Mouse (Mus musculus): ENCODE results near the gene Acot1. TPM values are rescaled to one million over a fixed set of nuclear protein-coding genes. Genes with fewer than 3 reads are reported as not detected.
"Not testable (repeated sequence)": the region's sequence is repeated elsewhere in the genome, so short reads cannot be mapped to it uniquely, and the experiment has no call there.

Gene Acot1
- polyA plus RNA-seq, 1 experiment from 2014 or later = 93.9 TPM

DNA sequence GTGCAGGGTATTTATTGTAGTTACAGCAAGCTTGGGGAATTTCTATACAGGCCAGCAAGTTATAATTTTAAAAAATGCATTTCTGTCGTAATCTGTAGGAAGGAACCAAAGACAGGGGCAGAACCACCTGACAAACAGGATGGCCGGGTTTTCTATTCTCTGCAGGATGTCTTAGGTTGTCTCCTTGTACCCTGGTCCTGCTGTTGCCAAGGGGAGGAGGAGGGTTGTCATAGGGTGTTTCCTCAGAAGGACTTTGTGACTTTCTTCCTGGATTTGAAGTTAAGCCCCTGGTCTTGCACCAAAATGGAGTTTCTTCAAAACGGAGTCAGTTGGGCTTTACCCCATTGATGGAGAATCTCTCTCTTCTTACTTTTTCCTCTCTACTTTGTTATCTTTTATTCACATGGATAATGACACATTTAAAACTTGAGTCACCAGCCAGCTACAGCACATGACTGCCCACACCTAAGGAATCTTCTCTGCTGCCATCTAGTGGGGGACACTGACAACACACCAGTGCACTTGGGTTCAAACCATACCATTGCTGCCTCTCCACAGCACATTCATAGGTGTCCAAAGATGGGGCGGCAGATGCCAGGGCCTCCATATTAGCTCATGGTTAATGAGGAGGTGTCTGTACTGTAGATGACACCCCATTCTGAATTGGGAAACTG, 21.5 kb downstream of the Acot1 start:
- Histone ChIP-seq H3K4me1 (ENCODE audit: control insufficient read depth, insufficient read depth, low read length) (no peaks in the 10 kb centered on the region), H3K27ac (ENCODE audit: low read depth, low read length) (no peak overlapping the region), H3K9me3 (ENCODE audit: control insufficient read depth, low read length) (no peaks in the 10 kb centered on the region), H3K4me2 (ENCODE audit: low read depth, low read length) (no peak overlapping the region), H3K36me3 (ENCODE audit: control insufficient read depth, insufficient read depth, low read length) (no peaks in the 10 kb centered on the region), H3K9ac (replicated peaks; ENCODE audit: low read depth, low read length) (no peak overlapping the region), H3K27me3 (ENCODE audit: control insufficient read depth, insufficient read depth, low read length) (no peaks in the 10 kb centered on the region), H3K4me3 (ENCODE audit: low read depth, low read length) (no peak overlapping the region)
- ATAC-seq (ENCODE audit: low read depth) = peak; percentile 68; the same call in 1 of the 2 replicates
- WGBS = 77% methylated on average over 4 of the region's 4 CpGs

GRCm38 (mm10) chr12:84032854-84033253, 23.6 kb downstream of the Acot1 start:
- H3K36me3 ChIP-seq (ENCODE audit: control insufficient read depth, insufficient read depth, low read length) = no peaks in the 10 kb centered on the region
- no peaks in the 10 kb centered on the region for H3K9me3 ChIP-seq (ENCODE audit: control insufficient read depth, low read length)
- 86% methylated on average over 4 of the region's 4 CpGs for WGBS
- H3K4me3 ChIP-seq (ENCODE audit: low read depth, low read length) = no peak overlapping the region
- no peak overlapping the region for H3K9ac ChIP-seq (replicated peaks; ENCODE audit: low read depth, low read length)
- H3K27me3 ChIP-seq (ENCODE audit: control insufficient read depth, insufficient read depth, low read length) = no peaks in the 10 kb centered on the region
- H3K4me1 ChIP-seq (ENCODE audit: control insufficient read depth, insufficient read depth, low read length) = no peaks in the 10 kb centered on the region
- no peak for ATAC-seq (ENCODE audit: low read depth)
- no peak overlapping the region for H3K4me2 ChIP-seq (ENCODE audit: low read depth, low read length)
- no peak overlapping the region for H3K27ac ChIP-seq (ENCODE audit: low read depth, low read length)

- ATAC-seq (ENCODE audit: low read depth); H3K4me3 ChIP-seq (ENCODE audit: low read depth, low read length); H3K4me1 ChIP-seq (ENCODE audit: control insufficient read depth, insufficient read depth, low read length); H3K4me2 ChIP-seq (ENCODE audit: low read depth, low read length); H3K27ac ChIP-seq (ENCODE audit: low read depth, low read length); H3K9ac ChIP-seq (replicated peaks; ENCODE audit: low read depth, low read length); H3K27me3 ChIP-seq (ENCODE audit: control insufficient read depth, insufficient read depth, low read length); H3K9me3 ChIP-seq (ENCODE audit: control insufficient read depth, low read length); H3K36me3 ChIP-seq (ENCODE audit: control insufficient read depth, insufficient read depth, low read length): not testable (repeated sequence)
- WGBS = 85% methylated on average over 2 of the region's 2 CpGs
These were observed 24.0 kb downstream of the Acot1 start for GRCm38 (mm10) chr12:84033302-84033701.

DNA sequence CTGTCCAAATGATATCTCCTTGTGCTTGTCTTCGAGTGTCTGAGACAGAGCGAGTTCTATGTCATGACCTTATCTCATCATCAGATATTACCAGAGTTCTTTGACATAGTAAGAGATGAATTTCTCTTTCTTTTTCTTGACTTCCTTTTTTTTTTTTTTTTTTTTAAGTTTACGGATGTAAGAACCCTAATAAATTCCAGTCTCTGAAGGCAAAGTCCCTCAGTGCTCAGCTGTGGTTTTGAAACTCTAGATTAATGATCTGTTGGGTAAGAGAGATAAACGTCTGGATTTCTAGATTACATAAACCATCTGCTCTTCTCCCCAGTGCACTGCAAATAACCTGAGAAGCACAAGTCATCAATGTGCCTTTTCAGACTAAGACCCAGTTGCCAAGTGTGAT, 24.8 kb downstream of the Acot1 start:
- Histone ChIP-seq H3K27ac (ENCODE audit: low read depth, low read length) (no peak overlapping the region), H3K4me3 (ENCODE audit: low read depth, low read length) (no peak overlapping the region), H3K9me3 (ENCODE audit: control insufficient read depth, low read length) (no peaks in the 10 kb centered on the region), H3K9ac (replicated peaks; ENCODE audit: low read depth, low read length) (no peak overlapping the region), H3K4me2 (ENCODE audit: low read depth, low read length) (no peak overlapping the region), H3K4me1 (ENCODE audit: control insufficient read depth, insufficient read depth, low read length) (no peaks in the 10 kb centered on the region), H3K36me3 (ENCODE audit: control insufficient read depth, insufficient read depth, low read length) (no peaks in the 10 kb centered on the region), H3K27me3 (ENCODE audit: control insufficient read depth, insufficient read depth, low read length) (no peaks in the 10 kb centered on the region)
- no peak for ATAC-seq (ENCODE audit: low read depth)
- WGBS = 57% methylated on average over 4 of the region's 4 CpGs

- H3K4me1 ChIP-seq (ENCODE audit: control insufficient read depth, insufficient read depth, low read length); H3K27me3 ChIP-seq (ENCODE audit: control insufficient read depth, insufficient read depth, low read length); H3K9me3 ChIP-seq (ENCODE audit: control insufficient read depth, low read length); H3K36me3 ChIP-seq (ENCODE audit: control insufficient read depth, insufficient read depth, low read length); H3K27ac ChIP-seq (ENCODE audit: low read depth, low read length): not testable (repeated sequence)
- WGBS = 10% methylated on average over 27 of the region's 32 CpGs
- ATAC-seq (ENCODE audit: low read depth) = peak; percentile 68; the same call in 1 of the 2 replicates
- H3K9ac ChIP-seq (replicated peaks; ENCODE audit: low read depth, low read length) = peak within 1 kb of the TSS; percentile 47
- peak within 1 kb of the TSS; percentile 38 for H3K4me3 ChIP-seq (ENCODE audit: low read depth, low read length)
- H3K4me2 ChIP-seq (ENCODE audit: low read depth, low read length) = peak within 1 kb of the TSS; percentile 56
These were observed 29.0 kb downstream of the Acot1 start, which contains the start of gene Acot4 for GRCm38 (mm10) chr12:84038241-84038640. TSS of gene Acot4 (plus strand) at chr12:84038379.

DNA sequence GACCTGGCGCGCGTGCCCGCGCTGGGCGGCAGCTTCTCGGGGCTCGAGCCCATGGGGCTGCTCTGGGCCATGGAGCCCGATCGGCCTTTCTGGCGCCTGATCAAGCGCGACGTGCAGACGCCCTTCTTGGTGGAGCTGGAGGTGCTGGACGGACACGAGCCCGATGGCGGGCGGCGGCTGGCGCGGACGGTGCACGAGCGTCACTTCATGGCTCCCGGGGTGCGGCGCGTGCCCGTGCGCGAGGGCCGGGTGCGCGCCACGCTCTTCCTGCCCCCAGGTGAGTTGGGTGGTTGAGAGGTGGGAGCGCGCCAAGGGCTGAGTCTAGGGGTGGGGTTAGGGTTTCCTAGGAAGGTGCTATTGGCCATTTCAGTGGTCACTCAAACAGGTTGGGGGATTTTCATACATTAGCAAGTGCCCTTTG, 29.4 kb downstream of the Acot1 start, which contains the start of gene Gm49366:
TSS of gene Gm49366 (plus strand) at position 245 of the 421 bp plus-strand sequence.
- Histone ChIP-seq H3K4me3 (ENCODE audit: low read depth, low read length) (peak within 1 kb of the TSS; percentile 38), H3K4me2 (ENCODE audit: low read depth, low read length) (peak within 1 kb of the TSS; percentile 56), H3K9ac (replicated peaks; ENCODE audit: low read depth, low read length) (peak within 1 kb of the TSS; percentile 47)
- not testable (repeated sequence) for H3K27ac ChIP-seq (ENCODE audit: low read depth, low read length); H3K36me3 ChIP-seq (ENCODE audit: control insufficient read depth, insufficient read depth, low read length); ATAC-seq (ENCODE audit: low read depth); H3K4me1 ChIP-seq (ENCODE audit: control insufficient read depth, insufficient read depth, low read length); H3K27me3 ChIP-seq (ENCODE audit: control insufficient read depth, insufficient read depth, low read length); H3K9me3 ChIP-seq (ENCODE audit: control insufficient read depth, low read length)
- 4% methylated on average over 29 of the region's 39 CpGs for WGBS

GRCm38 (mm10) chr12:84042248-84042647, 33.0 kb downstream of the Acot1 start:
- no peaks in the 10 kb centered on the region for H3K9me3 ChIP-seq (ENCODE audit: control insufficient read depth, low read length)
- no peak overlapping the region for H3K9ac ChIP-seq (replicated peaks; ENCODE audit: low read depth, low read length)
- WGBS = 93% methylated on average over 5 of the region's 5 CpGs
- H3K36me3 ChIP-seq (ENCODE audit: control insufficient read depth, insufficient read depth, low read length) = no peaks in the 10 kb centered on the region
- no peaks in the 10 kb centered on the region for H3K27me3 ChIP-seq (ENCODE audit: control insufficient read depth, insufficient read depth, low read length)
- H3K4me1 ChIP-seq (ENCODE audit: control insufficient read depth, insufficient read depth, low read length) = no peaks in the 10 kb centered on the region
- H3K27ac ChIP-seq (ENCODE audit: low read depth, low read length) = no peak overlapping the region
- no peak overlapping the region for H3K4me2 ChIP-seq (ENCODE audit: low read depth, low read length)
- ATAC-seq (ENCODE audit: low read depth) = no peak
- no peak overlapping the region for H3K4me3 ChIP-seq (ENCODE audit: low read depth, low read length)

DNA sequence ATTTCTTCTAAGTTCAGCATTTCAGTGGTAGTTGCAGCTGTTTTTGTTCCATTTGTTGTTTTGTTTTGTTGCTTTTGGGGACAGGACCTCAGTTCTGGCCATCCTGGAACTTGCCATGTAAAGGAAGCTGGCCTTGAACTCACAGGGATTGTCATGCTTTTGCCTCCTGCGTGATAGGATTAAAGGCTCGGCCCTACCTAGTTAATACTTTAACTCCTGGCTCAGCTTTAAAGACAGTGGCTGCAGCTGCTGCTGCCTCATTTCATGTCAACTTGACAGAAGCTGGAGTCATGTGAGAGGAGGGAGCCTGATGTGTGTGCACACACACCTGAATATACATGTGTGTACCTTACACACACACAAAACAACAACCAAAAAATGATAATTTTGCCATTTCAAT, 34.8 kb downstream of the Acot1 start:
- no peak for ATAC-seq (ENCODE audit: low read depth)
- H3K27me3 ChIP-seq (ENCODE audit: control insufficient read depth, insufficient read depth, low read length) = no peaks in the 10 kb centered on the region
- H3K4me2 ChIP-seq (ENCODE audit: low read depth, low read length) = no peak overlapping the region
- H3K4me1 ChIP-seq (ENCODE audit: control insufficient read depth, insufficient read depth, low read length) = no peaks in the 10 kb centered on the region
- H3K9ac ChIP-seq (replicated peaks; ENCODE audit: low read depth, low read length) = no peak overlapping the region
- H3K36me3 ChIP-seq (ENCODE audit: control insufficient read depth, insufficient read depth, low read length) = no peaks in the 10 kb centered on the region
- H3K27ac ChIP-seq (ENCODE audit: low read depth, low read length) = no peak overlapping the region
- no peak overlapping the region for H3K4me3 ChIP-seq (ENCODE audit: low read depth, low read length)
- WGBS = 83% methylated on average over 2 of the region's 2 CpGs
- H3K9me3 ChIP-seq (ENCODE audit: control insufficient read depth, low read length) = 0 out of 2 replicates have a peak, but pooled peaks cover 3% of the 10 kb centered on the region

DNA sequence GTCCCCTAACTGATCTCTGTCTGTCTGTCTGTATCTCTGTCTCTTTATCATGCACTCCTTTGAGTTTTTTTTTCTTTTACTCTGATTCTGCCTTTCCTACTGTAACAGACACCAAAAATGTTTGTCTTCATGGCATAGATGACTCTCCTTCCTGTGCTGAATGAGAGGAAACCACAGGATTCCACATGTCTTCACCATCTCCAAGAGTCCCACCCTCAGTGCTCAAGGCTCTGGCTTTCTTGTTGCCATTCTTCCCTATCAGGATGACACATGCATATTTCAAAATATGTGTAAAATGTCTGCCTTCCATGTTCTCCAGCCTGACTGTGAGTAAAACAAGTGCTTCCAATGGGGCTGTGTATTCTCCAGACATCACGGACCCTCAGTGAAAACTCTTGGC, 37.6 kb downstream of the Acot1 start:
- 100% methylated on average over 1 of the region's 1 CpGs for WGBS
- no peak overlapping the region for H3K27ac ChIP-seq (ENCODE audit: low read depth, low read length)
- H3K9me3 ChIP-seq (ENCODE audit: control insufficient read depth, low read length) = 0 out of 2 replicates have a peak, but pooled peaks cover 3% of the 10 kb centered on the region
- H3K4me2 ChIP-seq (ENCODE audit: low read depth, low read length) = no peak overlapping the region
- H3K9ac ChIP-seq (replicated peaks; ENCODE audit: low read depth, low read length) = no peak overlapping the region
- ATAC-seq (ENCODE audit: low read depth) = no peak
- H3K36me3 ChIP-seq (ENCODE audit: control insufficient read depth, insufficient read depth, low read length) = no peaks in the 10 kb centered on the region
- no peaks in the 10 kb centered on the region for H3K4me1 ChIP-seq (ENCODE audit: control insufficient read depth, insufficient read depth, low read length)
- H3K4me3 ChIP-seq (ENCODE audit: low read depth, low read length) = no peak overlapping the region
- no peaks in the 10 kb centered on the region for H3K27me3 ChIP-seq (ENCODE audit: control insufficient read depth, insufficient read depth, low read length)

All from neural tube, embryonic 14.5 days (tissue).